Mouse (Mus musculus): ENCODE measurements around the gene Ipo13. TPM values are rescaled to one million over a fixed set of nuclear protein-coding genes. Genes with fewer than 3 reads are reported as not detected.

Ipo13 gene
- total RNA-seq, 1 experiment from 2014 or later, result 15.9 TPM

DNA sequence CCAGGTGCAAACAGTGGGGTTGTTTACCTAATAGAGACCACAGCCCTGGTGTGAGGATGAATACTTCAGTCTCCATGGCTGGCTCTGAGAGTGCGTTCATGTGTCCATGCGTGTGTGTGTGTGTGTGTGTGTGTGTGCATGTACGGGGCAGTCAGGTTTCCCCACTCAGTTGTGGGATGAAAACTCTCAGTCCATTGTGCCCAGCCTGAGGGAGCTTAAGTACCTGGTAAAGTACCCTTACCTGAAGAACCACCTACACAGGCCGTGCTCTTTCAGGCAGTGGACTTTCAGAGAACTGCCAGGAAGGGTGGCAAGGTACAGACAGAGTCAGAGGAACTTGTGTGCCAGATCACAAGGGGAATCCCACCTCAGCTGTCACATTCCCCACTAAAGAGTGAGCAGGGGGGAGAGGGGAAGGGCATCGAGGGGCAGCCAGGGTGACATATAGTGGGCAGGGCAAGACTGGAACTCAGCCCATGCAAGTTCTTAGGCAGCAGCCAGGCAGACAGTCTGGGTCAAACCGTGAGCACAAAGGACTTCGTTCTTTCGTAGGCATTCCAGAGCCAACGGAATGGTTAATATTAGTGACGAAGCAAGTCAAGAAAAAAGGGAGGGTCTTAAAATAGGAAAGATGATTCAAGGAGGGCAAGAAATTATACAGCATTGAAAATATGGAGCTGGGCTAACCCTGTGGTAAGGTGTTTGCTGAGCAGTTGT lies 62.5 kb downstream of the Ipo13 start:
- ATAC-seq (ENCODE audit: extremely low read depth, insufficient number of reproducible peaks, low FRiP score, poor library complexity, severe bottlenecking), result no peak

DNA sequence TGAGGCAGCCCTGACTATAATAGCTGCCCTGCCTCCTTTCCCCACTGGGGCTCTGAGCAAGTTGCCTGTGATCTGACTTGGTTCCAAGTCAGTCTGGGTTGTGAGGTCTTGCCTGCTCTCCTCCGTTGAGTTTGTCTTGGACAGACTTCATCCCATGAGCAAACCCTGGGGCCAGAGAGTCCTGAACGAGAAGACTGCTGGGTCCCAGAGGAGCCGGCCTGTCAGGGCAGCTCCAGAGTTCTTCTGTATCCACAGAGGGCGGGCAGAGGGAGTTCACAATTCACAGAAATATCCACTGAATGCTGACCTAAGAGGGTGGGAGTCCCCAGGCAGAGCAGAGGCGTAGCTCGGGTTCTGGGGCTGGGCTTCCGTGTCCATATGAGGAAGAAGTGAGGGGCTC lies 63.9 kb downstream of the Ipo13 start:
- no peak for ATAC-seq (ENCODE audit: extremely low read depth, insufficient number of reproducible peaks, low FRiP score, poor library complexity, severe bottlenecking)

GRCm38 (mm10) chr4:117850176-117850575 lies 64.6 kb downstream of the Ipo13 start:
- ATAC-seq (ENCODE audit: extremely low read depth, insufficient number of reproducible peaks, low FRiP score, poor library complexity, severe bottlenecking), result no peak

DNA sequence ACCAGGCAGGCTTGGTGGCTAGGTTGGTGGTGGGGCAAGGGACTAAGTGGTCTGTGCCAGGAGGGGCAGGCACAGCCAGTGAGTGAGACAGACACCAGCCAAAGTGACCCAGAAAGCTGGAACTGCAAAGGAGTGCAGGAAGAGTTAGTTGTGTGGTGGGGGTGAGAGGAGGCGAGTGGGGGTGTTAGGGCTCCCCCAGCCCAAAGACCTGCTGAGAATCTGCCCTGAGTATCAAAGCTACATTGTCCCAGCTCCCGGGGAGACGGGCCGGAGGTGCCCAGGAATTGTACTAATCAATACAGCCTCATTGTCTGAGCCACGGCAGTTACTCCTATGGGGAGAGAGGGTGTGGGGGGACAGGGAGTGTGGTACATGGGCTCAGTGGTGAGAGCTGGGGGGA lies 65.3 kb downstream of the Ipo13 start:
- ATAC-seq (ENCODE audit: extremely low read depth, insufficient number of reproducible peaks, low FRiP score, poor library complexity, severe bottlenecking), result no peak

GRCm38 (mm10) chr4:117849063-117849462 lies 65.7 kb downstream of the Ipo13 start:
- no peak for ATAC-seq (ENCODE audit: extremely low read depth, insufficient number of reproducible peaks, low FRiP score, poor library complexity, severe bottlenecking)

DNA sequence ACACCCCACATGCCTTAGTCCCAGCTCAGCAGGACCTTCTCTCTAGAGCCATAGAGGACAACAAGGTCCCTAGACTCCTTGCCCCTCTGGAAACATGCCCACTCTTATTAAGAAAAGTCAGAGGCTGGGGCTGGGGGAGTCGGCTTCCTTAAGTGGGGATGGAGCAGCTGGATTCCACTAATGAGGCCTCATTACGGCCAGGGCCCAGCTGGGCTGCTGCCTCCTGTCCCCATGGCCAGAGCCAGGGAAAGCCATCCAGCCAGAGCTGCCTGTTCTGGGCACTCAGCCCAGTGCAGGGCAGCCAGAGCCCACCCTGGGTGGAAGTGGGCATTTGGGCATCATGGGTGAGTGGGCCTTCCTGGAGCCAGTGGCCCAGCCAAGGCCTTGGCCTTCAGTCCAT lies 67.8 kb downstream of the Ipo13 start:
- no peak for ATAC-seq (ENCODE audit: extremely low read depth, insufficient number of reproducible peaks, low FRiP score, poor library complexity, severe bottlenecking)

- ATAC-seq (ENCODE audit: extremely low read depth, insufficient number of reproducible peaks, low FRiP score, poor library complexity, severe bottlenecking), result no peak
These were observed 68.5 kb downstream of the Ipo13 start for GRCm38 (mm10) chr4:117846261-117846660.

DNA sequence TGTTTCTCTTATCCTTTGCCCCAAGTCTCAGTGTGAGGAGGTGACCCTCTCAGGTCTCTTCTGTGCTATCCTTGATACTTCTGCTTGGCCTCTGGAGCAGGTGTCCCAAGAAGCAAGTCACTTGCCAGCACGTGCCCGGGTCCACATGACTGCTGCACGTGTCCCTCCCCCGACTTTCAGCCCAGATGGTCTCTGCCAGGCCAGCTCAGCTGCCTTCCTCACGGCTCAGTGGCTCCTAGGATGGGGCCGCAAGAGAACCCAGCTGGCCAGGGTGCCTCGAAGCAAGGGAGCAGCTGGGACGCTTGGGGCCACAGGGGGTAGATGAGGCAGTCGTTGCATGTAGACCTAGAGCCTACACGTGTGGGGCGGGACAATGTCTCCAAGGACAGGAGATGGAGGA lies 69.5 kb downstream of the Ipo13 start:
- no peak for ATAC-seq (ENCODE audit: extremely low read depth, insufficient number of reproducible peaks, low FRiP score, poor library complexity, severe bottlenecking)

Other genes starting within 250 kb of the Ipo13 start
- gene Dmap1, start 232.7 kb downstream of the Ipo13 start, total RNA-seq (2017), result 12.7 and 21.6 TPM in 2 replicates
- gene Gm12845, start 190.6 kb downstream of the Ipo13 start, total RNA-seq (2017), result not detected in 2 replicates
- gene Klf17, start 149.4 kb downstream of the Ipo13 start, total RNA-seq (2017), result not detected in 2 replicates
- not detected in 2 replicates for gene Slc6a9, start 80.5 kb downstream of the Ipo13 start, total RNA-seq (2017)
- gene Ccdc24, start 42.4 kb downstream of the Ipo13 start, total RNA-seq (2017), result not detected in 2 replicates
- gene B4galt2, start 31.5 kb downstream of the Ipo13 start, total RNA-seq (2017), result 0.61 TPM in 1 of 2 replicates, not detected in the other
- gene Atp6v0b, start 27.7 kb downstream of the Ipo13 start, total RNA-seq (2017), result 136 and 175 TPM in 2 replicates
- 10.6 and 11.8 TPM in 2 replicates for gene Dph2, start 23.0 kb downstream of the Ipo13 start, total RNA-seq (2017)
- gene Artn, start 14.8 kb upstream of the Ipo13 start, total RNA-seq (2017), result not detected in 2 replicates
- 5.5 and 7.5 TPM in 2 replicates for gene St3gal3, start 219.9 kb upstream of the Ipo13 start, total RNA-seq (2017)

All from neutrophil, adult 5-6 weeks (primary cell).